Mouse (Mus musculus) CH12.LX (cell line): ENCODE measurements around the gene Xkr7. TPM values are rescaled to one million over a fixed set of nuclear protein-coding genes. Genes with fewer than 3 reads are reported as not detected.

Experiments used
- DNase-seq: peaks from one replicate; pipeline ENCODE4 v3.0.0-alpha.2; 2013; ENCODE audit errors: extremely low read depth
- H3K27ac ChIP-seq: 2 replicates; pipeline ENCODE4 v1.5.1; 2012; ENCODE audit warnings: low read depth, mild to moderate bottlenecking, control low read depth, moderate library complexity; ENCODE audit not compliant: insufficient read depth
- H3K27me3 ChIP-seq: replicated peaks from 2 replicates; pipeline ENCODE3; 2012; ENCODE audit warnings: inconsistent platforms
- H3K36me3 ChIP-seq, 2 experiments: replicated peaks in 1 of 2; 2 replicates each; pipeline versions ENCODE3 to v1.6.1; 2012; ENCODE audit warnings: inconsistent platforms in 1 of 2, low read length in 1 of 2, mild to moderate bottlenecking in 1 of 2, mixed read lengths in 1 of 2, moderate library complexity in 1 of 2; ENCODE audit not compliant: control insufficient read depth in 1 of 2, insufficient read depth in 1 of 2
- H3K4me1 ChIP-seq, 2 experiments: 2 replicates each; pipeline ENCODE4 v1.6.1; 2012; ENCODE audit warnings: inconsistent platforms in 1 of 2, moderate library complexity in 1 of 2; ENCODE audit not compliant: insufficient read depth in 2 of 2, control insufficient read depth in 1 of 2
- H3K4me2 ChIP-seq: 2 replicates; pipeline ENCODE4 v1.6.1; 2012; ENCODE audit warnings: low read depth, mild to moderate bottlenecking, control low read depth; ENCODE audit not compliant: poor library complexity, insufficient read depth, severe bottlenecking
- H3K4me3 ChIP-seq, 3 experiments: fragments of 150-350 bp in 1 of 3; sonication (generic) in 1 of 3; replicated peaks in 1 of 3; 2 replicates each; pipeline versions ENCODE3 to v1.5.1; 2011 to 2012; ENCODE audit warnings: low read depth in 2 of 3, low read length in 2 of 3, mild to moderate bottlenecking in 2 of 3, moderate library complexity in 2 of 3, control low read depth in 1 of 3, improper control_type of control experiment in 1 of 3, inconsistent platforms in 1 of 3, mixed read lengths in 1 of 3; ENCODE audit not compliant: poor library complexity in 1 of 3
- H3K79me2 ChIP-seq: replicated peaks from 2 replicates; pipeline ENCODE4 v1.6.1; 2012; ENCODE audit warnings: mild to moderate bottlenecking, moderate library complexity; ENCODE audit not compliant: control insufficient read depth, poor library complexity, insufficient read depth, severe bottlenecking; ENCODE audit errors: extremely low read depth
- H3K9ac ChIP-seq: 2 replicates; pipeline ENCODE4 v1.6.1; 2012; ENCODE audit warnings: low read depth, mild to moderate bottlenecking, control low read depth, moderate library complexity; ENCODE audit not compliant: insufficient read depth
- H3K9me3 ChIP-seq: replicated peaks from 2 replicates; pipeline ENCODE3; 2012; ENCODE audit warnings: low read length, inconsistent platforms, mixed read lengths
- BHLHE40 ChIP-seq: IDR thresholded peaks from 2 replicates; pipeline ENCODE4 v1.6.1; 2011; ENCODE audit warnings: mild to moderate bottlenecking, low read depth, low read length, improper control_type of control experiment
- CHD2 ChIP-seq: IDR thresholded peaks from 2 replicates; pipeline ENCODE4 v1.6.1; 2011; ENCODE audit warnings: low read length, improper control_type of control experiment
- ELF1 ChIP-seq: IDR thresholded peaks from 2 replicates; pipeline ENCODE4 v1.6.1; 2014; ENCODE audit warnings: low read depth, mild to moderate bottlenecking, inconsistent platforms, low read length, improper control_type of control experiment
- EP300 ChIP-seq: IDR thresholded peaks from 2 replicates; pipeline ENCODE4 v1.6.1; 2011; ENCODE audit warnings: low read length, improper control_type of control experiment
- ETS1 ChIP-seq: conservative IDR thresholded peaks from 2 replicates; pipeline ENCODE4 v1.6.1; 2012; ENCODE audit warnings: low read depth, mild to moderate bottlenecking, inconsistent platforms, low read length, improper control_type of control experiment, moderate library complexity
- GABPA ChIP-seq: IDR thresholded peaks from 2 replicates; pipeline ENCODE4 v1.6.1; 2012; ENCODE audit warnings: low read depth, low read length, improper control_type of control experiment, inconsistent platforms; ENCODE audit not compliant: insufficient replicate concordance
- IRF4 ChIP-seq: IDR thresholded peaks from 2 replicates; pipeline ENCODE4 v1.6.1; 2014; ENCODE audit warnings: low read depth, mild to moderate bottlenecking, inconsistent platforms, low read length, improper control_type of control experiment
- JUN ChIP-seq: IDR thresholded peaks from 2 replicates; pipeline ENCODE4 v1.6.1; 2011; ENCODE audit warnings: low read depth, mild to moderate bottlenecking, low read length, improper control_type of control experiment, moderate library complexity; ENCODE audit not compliant: insufficient read depth
- KAT2A ChIP-seq: IDR thresholded peaks from 2 replicates; pipeline ENCODE4 v1.6.1; 2012; ENCODE audit warnings: low read length, improper control_type of control experiment, inconsistent platforms; ENCODE audit not compliant: insufficient replicate concordance
- MAFK ChIP-seq: IDR thresholded peaks from 2 replicates; pipeline ENCODE4 v1.6.1; 2011; ENCODE audit warnings: low read length, improper control_type of control experiment; ENCODE audit not compliant: insufficient replicate concordance
- MAX ChIP-seq: IDR thresholded peaks from 2 replicates; pipeline ENCODE4 v1.6.1; 2011; ENCODE audit warnings: low read length, improper control_type of control experiment
- MEF2A ChIP-seq: IDR thresholded peaks from 2 replicates; pipeline ENCODE4 v1.6.1; 2014; ENCODE audit warnings: low read depth, mild to moderate bottlenecking, inconsistent platforms, low read length, improper control_type of control experiment, borderline replicate concordance
- MXI1 ChIP-seq: IDR thresholded peaks from 2 replicates; pipeline ENCODE4 v1.6.1; 2011; ENCODE audit warnings: mild to moderate bottlenecking, low read depth, low read length, improper control_type of control experiment
- MYC ChIP-seq: IDR thresholded peaks from 2 replicates; pipeline ENCODE4 v1.6.1; 2011; ENCODE audit warnings: low read depth, mild to moderate bottlenecking, improper control_type of control experiment, low read length
- POLR2AphosphoS2 ChIP-seq: IDR thresholded peaks from 2 replicates; pipeline ENCODE4 v1.6.1; 2011; ENCODE audit warnings: low read depth, low read length, improper control_type of control experiment
- RAD21 ChIP-seq: IDR thresholded peaks from 2 replicates; pipeline ENCODE4 v1.6.1; 2011; ENCODE audit warnings: low read depth, mild to moderate bottlenecking, low read length, improper control_type of control experiment, moderate library complexity
- SMC3 ChIP-seq: IDR thresholded peaks from 2 replicates; pipeline ENCODE4 v1.6.1; 2011; ENCODE audit warnings: low read depth, low read length, improper control_type of control experiment
- TBP ChIP-seq: conservative IDR thresholded peaks from 2 replicates; pipeline ENCODE4 v1.6.1; 2011; ENCODE audit warnings: low read depth, low read length, improper control_type of control experiment
- TCF12 ChIP-seq: IDR thresholded peaks from 2 replicates; pipeline ENCODE4 v1.6.1; 2014; ENCODE audit warnings: low read depth, mild to moderate bottlenecking, inconsistent platforms, low read length, improper control_type of control experiment
- USF1 ChIP-seq: IDR thresholded peaks from 2 replicates; pipeline ENCODE4 v1.6.1; 2014; ENCODE audit warnings: low read depth, mild to moderate bottlenecking, inconsistent platforms, low read length, improper control_type of control experiment
- USF2 ChIP-seq: conservative IDR thresholded peaks from 2 replicates; pipeline ENCODE4 v1.6.1; 2011; ENCODE audit warnings: low read depth, low read length, improper control_type of control experiment
- ZMIZ1 ChIP-seq: IDR thresholded peaks from 2 replicates; pipeline ENCODE4 v1.6.1; 2012; ENCODE audit warnings: low read depth, mild to moderate bottlenecking, inconsistent platforms, low read length, improper control_type of control experiment
- ZNF384 ChIP-seq: IDR thresholded peaks from 2 replicates; pipeline ENCODE4 v1.6.1; 2012; ENCODE audit warnings: low read depth, low read length, improper control_type of control experiment, inconsistent platforms
- dilution Hi-C: fragments of 300-500 bp; cut with MboI; formaldehyde crosslinking; loops from 2 replicates; pipeline ENCODE4 v1.14.3; 2020; ENCODE audit warnings: low sequenced_read_pairs; ENCODE audit not compliant: extremely low pct_unique_long_range_greater_than_20kb, extremely low pct_ligation_motif_present
- in situ Hi-C: fragments of 300-500 bp; cut with MboI; formaldehyde crosslinking; loops from 3 replicates; pipeline ENCODE4 v1.14.3; 2019; ENCODE audit warnings: low sequenced_read_pairs, low pct_ligation_motif_present, low pct_unique_long_range_greater_than_20kb, mixed read lengths
- polyA plus RNA-seq: library from polyadenylated mRNA; unstranded; fragments of >175 nt; gene quantifications from 2 replicates; pipeline ENCODE4 v1.2.1, GENCODE M21; 2012; ENCODE audit warnings: low read depth; ENCODE audit not compliant: insufficient read length
- total RNA-seq, 2 experiments: library from RNA; depleted of rRNA; stranded (reverse); fragments of 300-350 nt in 1 of 2; fragments of >200 nt in 1 of 2; gene quantifications; 2 replicates each; pipeline ENCODE4 v1.2.3; 2012 to 2014

Gene Xkr7
- total and polyA plus RNA-seq, 3 experiments, result not detected

DNA sequence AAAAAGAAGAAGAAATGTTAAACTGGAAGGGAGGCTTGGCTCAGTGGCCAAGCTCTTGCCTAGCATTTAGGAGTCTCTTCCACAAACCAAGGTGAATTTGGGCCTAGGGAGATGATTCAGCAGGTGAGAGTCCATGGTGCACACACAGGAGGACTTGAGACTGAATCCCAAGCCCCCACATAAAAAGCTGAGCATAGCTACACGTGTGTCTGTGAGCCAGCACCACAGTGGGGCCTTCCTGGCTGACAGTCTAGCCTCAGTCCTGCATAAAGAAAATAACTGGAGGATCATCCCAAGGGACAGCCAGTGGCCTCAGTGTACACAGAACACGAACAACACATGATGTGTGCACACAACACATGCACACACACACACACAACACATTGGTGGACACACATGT is 57.7 kb downstream of the Xkr7 start:
- no peak for DNase-seq
- in situ Hi-C loops (loop anchor here (10.0 kb wide), 1 partner anchor 55 kb away; no protein-coding TSS in a partner anchor), dilution Hi-C loops (no loop called here)
- peaks cover 26% of the 10 kb centered on the region for H3K27me3 ChIP-seq
- H3K9ac ChIP-seq, result no peak overlapping the region
- no peaks in the 10 kb centered on the region for H3K79me2 ChIP-seq
- no peaks in the 10 kb centered on the region for H3K36me3 ChIP-seq
- no peak overlapping the region for H3K27ac ChIP-seq
- H3K4me2 ChIP-seq, result no peak overlapping the region
- no peak overlapping the region for H3K4me3 ChIP-seq
- peaks cover 10 to 29% of the 10 kb centered on the region in 2 experiments for H3K4me1 ChIP-seq
- TF ChIP-seq MEF2A (no peak), EP300 (no peak), IRF4 (no peak), TBP (no peak), CHD2 (no peak), USF2 (no peak), ZMIZ1 (no peak), USF1 (no peak), KAT2A (no peak), GABPA (no peak), MAX (no peak), RAD21 (no peak), JUN (no peak), TCF12 (no peak), MAFK (no peak)
- H3K9me3 ChIP-seq, result peaks cover 25% of the 10 kb centered on the region

DNA sequence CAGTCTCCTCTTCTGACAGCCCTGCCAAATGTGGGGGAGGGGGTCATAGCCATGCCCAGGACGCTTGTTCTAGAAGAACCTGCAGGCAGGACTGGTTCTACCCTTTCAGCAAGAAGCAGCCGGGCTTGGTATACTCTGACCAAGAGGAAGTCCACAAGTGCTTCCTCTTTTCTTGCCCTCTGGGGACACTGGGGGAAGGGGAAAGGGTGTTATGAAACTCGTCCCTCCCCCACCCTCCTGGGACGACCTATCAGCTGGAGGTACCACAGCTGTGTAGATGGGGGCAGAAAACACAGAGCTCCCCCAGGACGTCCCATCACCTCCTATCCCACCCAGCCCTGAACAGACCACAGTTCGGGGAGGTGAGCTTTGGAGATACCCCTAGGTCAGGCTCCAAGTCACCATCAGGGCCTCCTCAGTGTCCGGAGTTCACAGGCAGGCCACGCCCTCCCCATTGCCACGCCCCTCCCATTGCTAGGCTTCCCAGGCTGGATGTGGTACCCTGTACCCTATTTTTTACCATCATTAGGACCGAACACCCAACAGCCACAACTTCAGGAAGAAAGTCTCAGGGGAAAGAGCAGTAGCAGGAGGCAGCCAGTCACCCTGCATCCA is 59.0 kb downstream of the Xkr7 start:
- Histone ChIP-seq H3K9ac (no peak overlapping the region), H3K4me3 (no peak overlapping the region), H3K79me2 (no peaks in the 10 kb centered on the region), H3K4me2 (no peak overlapping the region), H3K27me3 (peaks cover 23% of the 10 kb centered on the region), H3K9me3 (peaks cover 25% of the 10 kb centered on the region), H3K27ac (no peak overlapping the region), H3K36me3 (no peaks in the 10 kb centered on the region), H3K4me1 (peaks cover 5 to 15% of the 10 kb centered on the region in 2 experiments; a peak in 2 of 4 replicates)
- DNase-seq, result peak; percentile 77
- in situ Hi-C loops, result no loop called here
- dilution Hi-C loops, result no loop called here
- TF ChIP-seq MAX, result no peak
- TF ChIP-seq ZNF384, result no peak
- peak; percentile 92 for TF ChIP-seq CHD2
- TF ChIP-seq MXI1, result no peak
- no peak for TF ChIP-seq MYC
- TF ChIP-seq EP300, result peak; percentile 79
- no peak for TF ChIP-seq SMC3
- 0 out of 2 replicates have a peak, but pooled peaks have one; percentile 28 for TF ChIP-seq MAFK
- TF ChIP-seq POLR2AphosphoS2, result no peak
- TF ChIP-seq BHLHE40, result 0 out of 2 replicates have a peak, but pooled peaks have one; percentile 27
- TF ChIP-seq USF2, result no peak
- peak; percentile 70 for TF ChIP-seq IRF4
- TF ChIP-seq ELF1, result 0 out of 2 replicates have a peak, but pooled peaks have one; percentile 16
- TF ChIP-seq TCF12, result peak; percentile 80
- peak; percentile 63 for TF ChIP-seq ETS1
- no peak for TF ChIP-seq ZMIZ1
